Mouse (Mus musculus): ENCODE data around the gene Ppp1r21.

Gene Ppp1r21

DNA sequence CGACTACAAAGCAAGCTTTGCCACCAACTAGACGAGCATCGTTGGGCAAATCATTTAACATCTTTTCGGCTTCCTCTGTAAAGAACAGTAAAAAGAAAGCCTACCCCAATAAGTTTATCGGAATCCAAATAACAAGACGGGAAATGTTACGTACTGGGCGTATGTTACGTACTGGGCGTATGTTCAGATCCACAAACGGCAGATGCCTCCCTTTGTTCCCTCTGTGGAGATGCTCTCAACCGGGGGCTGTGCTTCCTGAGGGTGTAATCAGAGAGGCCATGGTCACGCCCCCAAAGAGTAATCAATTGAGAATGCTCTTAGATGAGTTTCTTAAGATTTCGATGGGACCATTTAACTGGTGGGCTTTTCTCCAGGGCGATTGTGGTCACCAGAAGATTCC lies 79.4 kb downstream of the Ppp1r21 start:
- DNase-seq (ENCODE audit: extremely low spot score, low read depth, low spot score), result no peak

DNA sequence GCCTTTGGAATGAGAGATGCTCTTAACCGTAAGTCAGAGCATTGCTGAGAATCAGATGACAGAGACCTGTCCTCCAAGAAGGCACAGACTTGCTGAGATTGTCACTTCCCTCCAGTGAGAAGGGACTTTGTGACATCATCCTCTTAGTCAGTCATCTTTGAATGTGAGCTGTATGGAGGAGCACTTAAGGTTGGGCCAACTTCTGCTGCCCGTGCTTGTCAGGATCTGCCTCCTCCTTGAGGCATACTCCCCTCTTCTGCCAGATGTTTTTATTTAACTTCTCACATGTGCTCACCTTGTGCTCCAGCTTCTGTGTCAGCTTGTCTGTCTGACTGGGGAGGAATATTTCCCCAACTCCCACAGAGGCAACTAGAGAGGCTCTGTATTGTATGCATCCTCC lies 81.1 kb downstream of the Ppp1r21 start:
- no peak for DNase-seq (ENCODE audit: extremely low spot score, low read depth, low spot score)

DNA sequence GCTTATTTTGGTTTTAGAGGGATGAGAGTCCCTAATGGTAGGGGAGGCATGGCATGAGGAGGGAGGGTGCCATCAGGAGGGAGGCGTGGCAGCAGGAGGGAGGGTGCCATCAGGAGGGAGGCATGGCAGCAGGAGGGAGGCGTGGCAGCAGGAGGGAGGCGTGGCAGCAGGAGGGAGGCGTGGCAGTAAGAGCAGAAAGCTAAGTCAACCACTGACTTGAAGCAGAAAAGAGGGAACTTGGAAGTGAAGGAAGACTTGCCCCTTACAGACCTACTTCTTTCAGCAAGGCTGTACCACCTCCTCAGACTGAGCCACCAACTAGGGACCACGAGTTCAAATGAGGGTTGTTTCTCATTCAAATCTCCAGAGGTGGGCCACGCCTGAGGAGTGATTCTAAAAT lies 83.3 kb downstream of the Ppp1r21 start:
- no peak for DNase-seq (ENCODE audit: extremely low spot score, low read depth, low spot score)

DNA sequence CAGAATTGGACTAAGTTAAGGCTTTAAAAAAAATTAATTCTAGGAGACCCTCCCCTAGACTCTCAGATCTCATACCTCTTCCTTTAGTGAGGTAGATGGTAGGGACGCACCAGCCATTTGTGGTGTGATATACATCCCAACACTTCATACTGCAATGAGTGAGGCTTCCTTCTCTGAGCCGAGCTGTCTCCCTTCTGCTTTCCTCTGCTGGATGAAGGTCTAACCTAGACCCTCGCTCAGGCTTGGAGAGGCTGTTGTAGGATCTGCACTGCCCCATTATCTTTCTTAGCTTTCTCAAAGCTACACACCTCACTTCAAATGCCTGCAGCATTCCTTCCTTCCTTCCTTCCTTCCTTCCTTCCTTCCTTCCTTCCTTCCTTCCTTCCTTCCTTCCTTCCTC lies 83.8 kb downstream of the Ppp1r21 start:
- DNase-seq (ENCODE audit: extremely low spot score, low read depth, low spot score), result no peak

DNA sequence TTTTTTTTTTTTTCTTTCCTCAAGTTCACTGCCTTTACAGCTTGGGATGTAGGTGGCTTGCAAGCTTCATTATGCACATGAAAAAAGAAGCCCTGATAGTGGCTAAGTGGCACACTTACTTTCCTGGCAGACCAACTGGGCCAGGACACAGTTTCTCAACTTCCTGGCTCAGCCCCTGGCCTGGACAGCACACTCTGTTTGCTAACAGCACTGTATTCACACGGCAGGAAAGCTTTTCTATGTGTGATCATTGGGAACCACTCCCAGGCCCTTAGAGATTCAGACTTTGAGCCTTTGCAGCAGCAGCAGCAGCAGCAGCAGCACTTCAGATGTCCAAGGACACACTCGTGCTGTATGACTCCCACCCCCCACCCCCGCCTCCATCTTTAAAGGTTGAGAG lies 84.3 kb downstream of the Ppp1r21 start:
- no peak for DNase-seq (ENCODE audit: extremely low spot score, low read depth, low spot score)

DNA sequence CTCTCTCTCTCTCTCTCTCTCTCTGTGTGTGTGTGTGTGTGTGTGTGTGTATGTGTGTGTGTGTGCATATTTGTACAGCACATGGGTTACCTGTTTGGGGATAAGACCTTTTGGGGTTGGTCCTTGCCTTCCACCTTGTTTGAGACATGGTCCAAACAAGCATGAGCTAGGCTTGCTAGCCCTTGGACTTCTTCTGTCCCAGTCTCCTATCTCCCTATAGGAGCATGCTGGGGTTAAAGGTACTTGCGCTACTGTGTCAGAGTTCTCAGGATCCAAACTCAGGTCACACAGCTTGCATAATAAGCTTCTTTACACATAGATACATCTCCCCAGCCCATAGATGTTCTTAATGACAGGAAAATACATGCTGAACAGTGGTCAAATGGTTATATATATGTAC lies 84.8 kb downstream of the Ppp1r21 start:
- no peak for DNase-seq (ENCODE audit: extremely low spot score, low read depth, low spot score)

DNA sequence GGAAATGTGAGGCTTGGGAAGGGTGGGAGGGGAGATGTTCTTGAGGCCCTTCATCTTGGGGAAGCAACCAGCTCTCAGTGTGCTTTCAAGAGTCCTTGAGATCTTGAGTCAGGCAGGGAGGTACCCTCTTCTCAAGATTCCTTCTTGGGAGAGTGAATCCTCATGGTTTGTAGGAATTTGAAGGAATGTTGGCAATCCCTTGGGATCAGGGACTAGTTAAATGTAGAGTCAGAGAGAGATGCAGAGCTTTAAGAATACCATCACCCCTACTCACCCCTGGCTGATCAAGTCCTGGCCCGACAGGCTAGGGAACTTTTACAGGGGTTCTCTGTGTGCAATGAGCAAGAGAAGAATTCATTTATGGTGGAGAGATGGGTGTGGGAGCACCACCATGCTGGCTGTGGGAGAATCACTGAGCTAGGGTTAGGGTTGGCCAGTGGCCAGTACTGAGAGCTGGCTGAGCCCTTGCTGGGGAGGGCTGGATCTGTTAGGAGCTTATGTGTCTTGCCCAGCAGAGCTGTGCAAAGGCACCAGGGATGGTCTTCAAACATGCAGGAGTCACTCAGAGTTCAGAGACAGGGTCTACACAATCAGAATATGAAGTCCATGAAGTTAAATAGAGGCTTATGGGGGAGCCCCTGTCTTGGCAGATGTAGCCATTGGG lies 85.7 kb downstream of the Ppp1r21 start:
- no peak for DNase-seq (ENCODE audit: extremely low spot score, low read depth, low spot score)

DNA sequence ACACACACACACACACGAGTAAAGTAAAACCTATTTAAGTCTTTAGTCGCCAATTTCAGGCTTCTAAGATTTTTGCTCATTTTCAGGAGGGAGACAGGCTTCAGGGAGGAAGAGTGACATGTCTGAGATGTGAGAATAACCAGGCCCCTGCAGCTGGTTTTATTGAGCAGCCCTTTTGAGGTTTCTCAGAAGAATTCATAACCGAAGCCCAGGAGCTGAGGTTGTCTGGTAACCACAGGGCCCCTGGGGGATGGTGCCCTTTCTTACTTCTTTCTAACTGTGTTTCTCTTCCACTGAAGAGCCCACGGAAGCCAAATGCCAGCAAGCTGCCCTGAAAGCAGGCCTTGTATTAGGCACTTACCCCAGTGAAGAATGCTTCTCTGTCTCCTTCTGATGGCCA lies 91.0 kb downstream of the Ppp1r21 start:
- no peak for DNase-seq (ENCODE audit: extremely low spot score, low read depth, low spot score)

DNA sequence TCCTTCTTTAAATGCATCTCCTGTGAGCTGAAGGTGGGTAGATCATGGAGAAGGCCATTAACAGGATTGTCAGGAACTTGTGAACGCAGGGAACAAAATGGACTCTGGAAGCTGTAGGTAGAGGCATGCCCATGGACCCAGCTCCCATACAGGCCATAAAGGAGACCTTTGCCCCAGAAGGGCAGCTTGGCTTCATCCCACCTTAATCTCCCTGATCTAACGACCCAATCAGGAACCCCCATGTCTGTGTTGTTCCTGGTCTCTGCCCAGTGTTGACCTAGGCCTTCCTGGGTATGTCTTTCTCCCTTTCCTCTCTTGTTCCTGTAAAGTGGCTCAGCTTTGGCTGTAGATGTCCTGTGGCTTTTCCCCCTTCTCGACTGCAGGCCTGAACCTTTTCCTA lies 91.5 kb downstream of the Ppp1r21 start:
- no peak for DNase-seq (ENCODE audit: extremely low spot score, low read depth, low spot score)

DNA sequence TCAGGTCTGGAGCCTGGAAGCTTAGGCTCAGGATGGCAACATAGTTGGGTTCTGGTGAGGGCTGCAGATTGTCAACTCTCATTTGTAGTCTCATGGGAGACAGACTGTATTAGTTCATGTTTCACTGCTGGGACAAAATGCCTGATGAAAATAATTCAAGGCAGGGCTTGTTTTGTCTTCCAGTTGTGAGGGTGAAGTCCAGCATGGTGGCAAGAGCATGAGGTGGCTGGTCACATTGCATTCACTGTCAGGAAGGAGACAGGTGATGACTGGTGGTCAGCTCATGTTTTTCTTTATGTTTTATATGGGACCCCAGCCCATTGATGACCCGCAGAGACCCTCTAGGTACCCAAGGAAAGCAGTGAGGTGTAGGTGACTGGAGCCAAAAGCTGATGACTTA lies 92.8 kb downstream of the Ppp1r21 start:
- DNase-seq (ENCODE audit: extremely low spot score, low read depth, low spot score), result no peak

DNA sequence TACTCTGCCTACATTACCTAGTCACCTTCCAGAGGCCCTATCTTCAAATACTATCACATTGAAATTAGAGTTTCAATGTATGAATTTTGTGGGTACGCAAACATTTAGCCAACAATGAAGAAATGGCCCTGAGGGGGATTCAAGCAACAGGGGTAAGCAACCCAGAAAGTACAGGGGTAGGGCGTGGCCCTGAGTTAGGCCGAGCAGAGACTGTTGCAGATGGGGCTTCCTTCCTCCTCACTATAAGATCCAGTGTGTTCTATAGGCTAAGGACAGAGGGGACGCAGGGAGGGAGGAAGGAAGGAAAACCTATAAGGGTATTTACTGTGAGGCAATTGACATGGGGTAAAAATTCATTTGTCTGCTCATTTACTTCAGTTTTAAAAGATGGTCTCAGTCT lies 94.5 kb downstream of the Ppp1r21 start:
- no peak for DNase-seq (ENCODE audit: extremely low spot score, low read depth, low spot score)

DNA sequence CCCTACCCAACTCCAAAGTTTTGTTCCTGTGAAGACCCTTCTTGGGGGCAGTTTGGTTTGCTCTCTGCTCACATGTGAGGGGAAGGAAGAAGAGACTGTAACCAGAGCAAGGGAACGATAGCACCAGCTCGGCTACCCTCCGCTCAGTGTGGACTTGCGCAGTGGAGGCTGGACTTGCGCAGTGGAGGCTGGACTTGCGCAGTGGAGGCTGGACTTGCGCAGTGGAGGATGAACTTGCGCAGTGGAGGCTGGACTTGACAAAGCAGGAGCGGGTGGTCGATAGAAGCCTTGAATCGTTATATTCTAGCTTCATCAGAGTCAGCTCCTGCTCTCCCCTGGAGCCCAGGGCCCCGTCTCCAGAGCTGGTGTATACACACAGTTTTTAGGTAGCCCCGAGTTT lies 95.4 kb downstream of the Ppp1r21 start:
- DNase-seq (ENCODE audit: extremely low spot score, low read depth, low spot score), result no peak

DNA sequence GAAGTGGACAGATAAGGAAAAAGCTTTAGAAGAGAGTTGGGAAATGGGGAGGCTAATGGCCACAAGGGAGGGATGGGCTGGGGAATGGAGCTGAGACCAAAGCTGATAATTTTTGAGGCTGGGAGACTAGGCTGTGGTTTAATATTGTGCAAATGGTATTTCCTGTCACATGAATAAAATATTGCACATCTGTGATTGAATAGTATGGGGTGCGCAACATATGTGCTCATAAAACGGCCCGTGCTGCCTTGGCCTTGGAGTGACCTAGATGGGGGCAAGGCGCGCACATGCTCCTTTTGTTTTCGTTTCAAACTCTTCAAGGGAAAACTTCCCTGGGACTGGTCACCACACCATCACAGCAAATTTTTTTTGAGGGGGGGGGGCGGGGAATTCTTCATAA lies 96.0 kb downstream of the Ppp1r21 start:
- DNase-seq (ENCODE audit: extremely low spot score, low read depth, low spot score), result no peak

DNA sequence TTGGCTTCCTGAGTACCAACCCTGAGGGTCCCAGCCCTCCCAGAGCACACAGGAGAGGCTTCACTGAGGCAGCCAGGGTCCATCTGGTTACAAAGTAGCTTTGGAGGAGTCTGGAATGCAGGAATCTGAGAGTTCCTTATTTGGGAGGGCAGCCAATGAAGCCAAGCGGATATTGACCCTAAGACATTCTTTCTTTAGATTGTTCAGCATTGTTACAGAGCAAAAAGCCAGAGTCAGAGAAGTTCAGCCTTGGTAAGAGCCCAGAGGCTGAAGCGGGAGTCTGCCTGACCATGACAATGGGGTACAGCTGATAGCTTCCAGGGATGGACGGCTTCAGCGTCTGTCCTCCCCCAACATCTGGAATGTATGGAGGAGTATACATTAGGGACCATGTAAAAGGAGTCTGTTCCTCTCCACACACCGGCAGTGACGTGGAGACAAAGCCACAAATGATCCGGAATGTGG lies 96.5 kb downstream of the Ppp1r21 start:
- no peak for DNase-seq (ENCODE audit: extremely low spot score, low read depth, low spot score)

DNA sequence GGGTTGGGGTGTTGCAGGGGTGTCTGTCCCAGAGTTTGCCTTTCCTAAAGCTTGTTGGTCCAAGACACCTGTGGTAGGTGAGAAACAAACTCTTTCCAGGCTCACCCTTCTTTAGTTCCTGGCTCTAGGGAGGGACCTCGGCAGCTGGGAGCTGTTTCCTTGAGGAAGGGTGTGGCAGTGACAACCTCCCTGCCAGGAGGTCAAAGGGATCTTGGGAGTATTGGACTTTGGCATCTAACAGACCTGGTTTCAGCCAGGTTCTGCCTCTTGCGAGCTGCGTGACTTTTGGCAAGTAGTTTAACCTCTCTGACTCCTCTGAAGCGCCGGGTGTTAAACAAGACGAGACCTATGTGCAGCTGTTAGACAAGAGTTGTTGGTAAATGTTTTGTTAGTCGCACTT lies 97.2 kb downstream of the Ppp1r21 start:
- no peak for DNase-seq (ENCODE audit: extremely low spot score, low read depth, low spot score)

DNA sequence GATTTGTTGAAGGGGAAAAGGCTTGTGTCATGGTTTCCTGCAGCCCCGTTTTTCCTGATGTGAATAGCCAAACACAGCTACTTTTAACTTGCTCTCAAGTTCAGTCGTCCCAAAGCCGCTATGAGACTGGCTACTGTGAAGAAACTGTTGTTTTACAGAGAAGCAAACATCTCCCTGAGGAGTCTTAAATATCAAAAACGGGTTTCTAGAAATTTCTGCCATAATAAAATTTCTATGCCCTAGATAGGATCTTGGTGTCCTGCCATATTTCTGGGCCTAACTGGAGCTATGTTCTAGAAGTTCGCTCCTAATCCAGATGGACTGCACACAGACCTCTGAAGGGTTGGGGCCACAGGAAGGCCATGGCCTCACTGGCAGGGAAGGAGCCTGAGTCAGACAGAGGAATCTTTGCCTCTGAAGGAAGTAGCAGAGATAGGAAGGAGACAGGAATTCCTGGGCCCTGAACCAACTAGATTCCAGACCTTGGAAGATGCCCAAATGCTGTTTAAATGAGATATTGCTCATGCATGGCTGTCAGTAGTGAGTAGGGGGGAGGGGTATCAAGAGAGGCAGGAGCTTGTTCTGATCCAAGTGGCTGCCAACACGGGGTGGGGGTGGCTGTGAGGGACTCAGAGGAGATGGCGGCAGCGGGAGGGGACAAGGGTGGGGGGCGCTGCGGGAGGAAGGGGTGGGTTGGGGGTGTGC lies 98.9 kb downstream of the Ppp1r21 start:
- no peak for DNase-seq (ENCODE audit: extremely low spot score, low read depth, low spot score)

DNA sequence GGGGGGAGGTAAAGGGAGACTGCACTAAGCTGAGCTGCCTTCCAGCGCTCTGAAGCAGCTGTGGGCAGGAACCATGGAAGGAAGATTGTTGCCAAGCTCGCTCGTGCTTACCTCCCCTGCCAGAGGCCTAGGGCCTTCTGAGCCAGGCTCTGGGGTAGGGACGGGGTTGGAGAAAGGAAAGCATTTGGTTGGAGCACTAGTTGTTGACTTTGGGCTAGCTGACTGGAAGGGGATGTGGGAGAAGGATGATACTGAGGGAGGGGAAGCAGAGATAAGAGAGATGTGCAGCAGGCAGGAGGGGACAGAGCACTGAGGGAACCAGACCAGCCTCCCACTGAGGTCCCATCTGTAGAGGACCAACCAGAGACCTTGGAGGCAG lies 99.5 kb downstream of the Ppp1r21 start:
- DNase-seq (ENCODE audit: extremely low spot score, low read depth, low spot score), result no peak

DNA sequence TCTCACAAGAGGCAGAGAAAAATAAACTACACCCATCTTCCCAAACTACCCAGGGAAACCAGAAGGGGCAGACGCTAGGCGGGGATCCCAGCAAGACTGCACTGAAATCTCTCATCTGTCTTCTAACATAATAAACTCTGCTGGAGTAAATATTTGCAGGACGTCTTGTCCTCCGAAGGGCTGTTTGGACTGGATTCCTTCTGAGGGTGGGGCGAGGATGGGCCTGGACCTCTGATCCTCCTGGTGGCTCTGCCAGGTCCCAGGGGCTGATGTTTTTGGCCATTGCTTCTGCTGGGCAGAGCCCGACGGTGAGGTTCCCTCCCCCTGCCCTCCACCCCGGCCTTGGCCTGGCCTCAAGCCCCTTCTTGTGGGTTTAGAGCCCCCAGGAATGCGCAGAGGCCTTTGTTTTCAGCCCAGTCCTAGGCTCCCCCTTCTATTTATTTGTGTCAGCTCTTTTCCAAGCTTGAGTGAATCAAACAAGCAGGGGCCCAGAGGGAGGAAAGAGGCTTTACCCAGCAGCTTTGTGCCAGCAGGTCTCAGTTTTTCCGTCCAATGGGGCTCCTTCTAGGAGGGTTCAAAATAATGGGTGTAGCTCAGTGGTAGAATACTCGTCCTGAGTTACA lies 100.1 kb downstream of the Ppp1r21 start:
- no peak for DNase-seq (ENCODE audit: extremely low spot score, low read depth, low spot score)

DNA sequence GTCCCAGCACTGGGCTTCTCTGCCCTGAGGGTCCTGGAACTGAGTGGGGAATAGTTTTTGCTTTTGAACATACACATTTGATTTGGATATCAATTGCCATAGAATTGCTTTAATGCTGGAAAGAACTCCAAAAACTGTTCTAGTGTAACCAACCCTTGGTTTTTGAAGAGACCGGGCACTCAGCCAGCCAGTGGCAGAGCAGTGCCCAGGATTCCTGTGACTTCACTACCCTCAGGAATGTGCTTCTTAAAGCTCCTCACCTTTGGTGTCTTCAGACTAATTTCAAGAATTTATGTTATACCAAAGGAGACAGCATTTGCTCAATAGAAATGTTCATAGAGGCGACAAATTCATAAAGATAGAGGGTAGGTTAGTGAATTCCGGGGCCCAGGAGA lies 100.6 kb downstream of the Ppp1r21 start:
- no peak for DNase-seq (ENCODE audit: extremely low spot score, low read depth, low spot score)

DNA sequence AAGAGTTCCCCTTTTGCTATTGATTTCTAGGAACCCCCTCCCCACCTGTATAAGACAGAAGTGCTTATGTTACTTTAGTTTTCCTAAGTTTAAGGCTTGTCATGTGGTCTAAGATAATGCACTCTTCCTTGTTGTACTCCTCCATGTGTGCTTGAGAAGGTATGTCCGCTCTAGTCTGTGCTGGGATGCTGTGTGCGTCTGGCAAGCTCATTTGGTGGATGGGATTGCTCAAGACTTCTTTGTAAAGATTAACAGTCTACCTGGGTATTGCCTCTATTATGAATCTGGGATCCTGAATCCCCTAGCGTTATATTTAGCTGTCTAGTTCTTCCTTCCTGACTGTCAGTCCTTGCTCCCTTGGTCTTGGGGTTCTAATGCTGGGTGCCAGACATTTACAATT lies 102.7 kb downstream of the Ppp1r21 start:
- no peak for DNase-seq (ENCODE audit: extremely low spot score, low read depth, low spot score)

DNA sequence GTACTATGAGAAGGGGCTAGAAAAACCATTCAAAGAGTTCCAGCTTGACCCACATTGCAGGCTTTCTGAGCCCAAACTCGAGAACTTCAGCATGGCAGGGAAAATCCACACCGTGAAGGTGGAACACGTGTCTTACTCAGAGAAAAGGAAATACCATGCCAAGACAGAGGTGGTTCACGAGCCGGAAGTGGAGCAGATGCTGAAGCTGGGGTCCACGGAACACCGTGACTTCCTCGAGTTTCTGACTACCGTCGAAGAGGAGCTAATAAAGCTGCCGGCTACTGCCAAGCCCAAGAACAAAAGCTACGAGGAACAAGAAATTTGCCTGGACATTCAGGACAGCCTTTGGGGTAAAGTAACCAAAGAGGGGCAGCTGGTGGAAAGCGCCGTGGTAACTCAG lies 106.2 kb downstream of the Ppp1r21 start:
- no peak for DNase-seq (ENCODE audit: extremely low spot score, low read depth, low spot score)

DNA sequence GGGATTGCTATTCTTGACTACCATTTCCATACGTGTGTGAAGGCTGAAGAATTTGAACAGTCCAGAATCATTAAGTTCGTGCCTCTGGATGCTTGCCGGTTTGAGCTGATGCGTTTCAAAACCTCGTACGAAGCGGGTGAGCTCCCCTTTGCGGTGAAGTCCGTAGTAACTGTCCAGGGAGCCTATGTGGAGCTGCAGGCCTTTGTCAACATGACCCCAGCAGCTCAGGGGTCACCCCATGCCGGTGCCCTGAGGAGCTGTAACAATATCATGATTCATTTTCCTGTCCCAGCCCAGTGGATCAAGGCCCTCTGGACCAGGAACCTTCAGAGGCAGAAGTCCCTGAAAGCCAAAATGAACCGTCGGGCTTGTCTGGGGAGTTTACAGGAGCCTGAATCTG lies 106.7 kb downstream of the Ppp1r21 start:
- no peak for DNase-seq (ENCODE audit: extremely low spot score, low read depth, low spot score)

Data from hindlimb bud, embryonic 11.5 days (tissue).